Mouse (Mus musculus) embryo, embryonic 9.5 days (tissue): Measurements from ENCODE around the gene Crtc3.

Experiments used
- DNase-seq: peaks from one replicate; pipeline ENCODE4 v3.0.0-alpha.2; 2017; ENCODE audit errors: extremely low spot score

The Crtc3 gene

DNA sequence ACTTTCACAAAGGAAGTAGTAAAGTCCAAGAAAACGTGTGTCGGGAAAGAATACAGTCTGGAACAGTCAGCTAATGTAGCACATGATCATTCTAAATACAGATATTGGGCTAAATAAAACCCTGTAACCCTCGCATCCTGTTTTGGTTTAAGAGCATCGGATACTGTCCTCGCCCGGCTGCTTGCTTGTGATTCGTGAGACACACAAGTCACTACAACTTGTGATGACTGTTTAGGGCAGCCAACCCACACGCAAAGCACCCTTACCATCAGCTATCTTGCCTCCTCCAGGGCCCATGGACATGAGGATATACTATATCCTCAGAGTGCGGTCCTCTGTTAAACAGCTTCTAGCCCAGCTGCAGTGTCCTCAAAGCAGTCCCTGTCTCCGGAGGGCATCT is 50.2 kb downstream of the Crtc3 start:
- no peak for DNase-seq

DNA sequence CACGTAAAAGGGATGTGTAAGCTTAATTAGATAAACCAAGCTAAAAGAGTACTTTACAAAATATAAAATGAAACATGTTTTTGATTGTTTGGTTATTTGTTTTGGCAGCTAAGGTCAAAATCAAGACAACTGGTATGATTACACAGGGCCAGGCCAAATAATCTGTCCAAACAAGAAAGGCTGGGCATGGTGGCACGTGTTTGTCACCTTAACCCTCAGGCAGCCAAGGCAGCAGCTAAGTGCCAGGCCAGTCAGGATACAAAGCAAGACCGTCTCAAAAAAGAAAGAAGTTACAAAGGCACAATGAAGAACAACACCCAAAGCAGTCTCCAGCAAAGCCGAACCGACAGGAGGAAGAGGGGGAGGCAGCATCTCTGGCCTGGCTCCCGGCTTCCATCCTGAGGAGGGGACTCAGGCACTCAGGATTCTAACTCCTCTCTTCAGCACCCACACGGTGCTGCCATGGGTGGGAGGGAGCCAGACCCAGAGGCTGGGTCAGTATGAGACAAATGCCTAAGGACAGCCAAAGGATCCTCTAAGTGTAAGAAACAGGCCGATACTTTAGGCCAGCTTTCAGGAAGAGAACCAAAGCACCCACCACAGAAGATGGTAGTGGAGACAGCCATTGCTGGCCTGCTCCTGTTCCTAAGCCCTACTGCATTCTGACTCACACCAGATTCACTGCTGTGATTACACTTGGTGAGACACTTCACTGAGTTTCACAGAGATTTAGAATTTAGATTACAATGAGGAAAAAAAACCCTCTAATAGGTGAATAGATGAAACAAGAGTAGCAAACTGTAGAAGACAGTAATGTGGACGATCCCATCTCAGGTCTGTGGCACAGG is 51.5 kb downstream of the Crtc3 start:
- DNase-seq: no peak

DNA sequence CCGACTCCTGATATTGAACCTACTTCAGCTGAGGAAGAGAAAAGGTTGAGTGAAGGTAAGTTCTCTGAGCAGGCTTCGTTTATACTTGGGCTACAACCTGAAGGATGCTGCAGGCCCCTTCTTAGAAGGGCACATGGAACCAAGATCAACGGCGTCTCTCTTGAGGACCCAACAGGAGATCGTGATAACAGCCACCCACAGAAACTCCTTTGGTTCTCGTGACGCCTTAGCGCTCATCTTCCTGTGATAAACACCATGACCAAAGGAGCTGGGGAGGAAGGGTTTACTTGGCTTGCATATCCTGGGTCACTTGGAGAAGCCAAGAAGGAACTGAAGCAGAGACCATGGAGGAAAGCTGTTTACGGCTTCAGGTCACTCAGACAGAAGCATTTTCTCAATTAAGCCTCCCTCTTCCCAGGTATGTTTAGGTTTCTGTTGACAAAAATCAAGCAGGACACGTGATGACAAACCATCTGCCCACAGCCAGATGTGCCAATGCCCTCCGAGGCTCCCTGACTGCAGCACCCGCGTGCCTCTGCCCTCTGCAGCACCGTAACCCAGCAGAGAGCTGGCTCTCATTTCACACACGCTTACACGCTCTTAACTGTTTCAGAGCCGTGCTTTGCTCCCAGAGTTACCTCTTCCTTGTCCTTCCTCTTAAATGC is 52.3 kb downstream of the Crtc3 start:
- no peak for DNase-seq

DNA sequence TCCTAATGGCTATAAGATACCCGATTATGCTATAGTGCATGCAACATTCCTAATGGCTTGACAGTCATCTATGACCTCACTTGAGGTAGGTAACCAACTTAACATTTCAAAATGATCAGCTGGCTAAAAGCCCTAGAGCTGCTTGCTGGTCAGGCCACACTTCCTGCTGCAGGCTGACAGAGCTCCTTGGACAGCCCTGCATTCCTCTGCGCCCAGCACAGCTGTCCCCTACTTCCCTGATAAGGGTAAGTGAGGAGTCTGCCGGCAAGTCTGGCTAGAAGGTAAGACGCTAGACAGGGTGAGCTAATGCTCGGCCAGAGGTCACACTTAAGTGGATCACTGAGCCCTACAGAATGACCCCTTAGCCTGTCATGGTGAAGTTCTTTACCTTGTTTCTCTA is 52.8 kb downstream of the Crtc3 start:
- no peak for DNase-seq

DNA sequence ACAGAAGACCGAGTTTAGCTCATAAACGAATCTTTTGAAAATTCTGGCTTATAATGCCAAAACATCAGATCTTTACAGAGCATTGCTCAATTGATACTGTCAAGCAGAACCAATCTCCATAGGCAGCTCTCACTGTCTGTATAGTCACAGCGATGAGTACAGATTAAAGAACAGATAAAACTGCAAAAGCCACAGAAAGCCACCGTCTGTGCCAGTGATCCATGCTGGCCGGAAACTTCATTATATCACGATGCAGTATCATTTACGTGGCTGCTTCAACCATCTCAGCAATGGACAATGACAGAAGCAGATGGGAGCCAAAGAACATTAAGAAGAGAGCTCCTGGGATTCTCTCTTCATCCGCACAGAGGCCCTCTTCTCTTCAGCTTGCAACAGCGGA is 53.9 kb downstream of the Crtc3 start:
- DNase-seq: no peak

DNA sequence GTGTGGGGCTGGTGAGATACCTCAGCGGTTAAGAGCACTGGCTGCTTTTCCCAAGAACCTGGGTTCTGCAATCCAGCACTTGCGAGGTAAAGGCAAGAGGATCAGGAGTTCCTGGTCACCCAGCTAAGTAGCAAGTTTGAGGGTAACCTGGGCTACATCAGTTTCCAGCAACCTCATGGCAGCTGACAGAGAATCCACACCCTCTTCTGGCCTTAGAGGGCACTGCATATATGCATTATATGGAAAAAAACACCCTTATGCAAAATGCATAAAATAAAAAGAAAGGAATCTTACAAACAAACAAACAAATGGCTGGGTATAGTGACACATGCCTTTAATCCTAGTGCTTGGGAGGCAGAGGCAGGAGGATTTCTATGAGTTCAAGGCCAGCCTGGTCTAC is 55.0 kb downstream of the Crtc3 start:
- DNase-seq: no peak

DNA sequence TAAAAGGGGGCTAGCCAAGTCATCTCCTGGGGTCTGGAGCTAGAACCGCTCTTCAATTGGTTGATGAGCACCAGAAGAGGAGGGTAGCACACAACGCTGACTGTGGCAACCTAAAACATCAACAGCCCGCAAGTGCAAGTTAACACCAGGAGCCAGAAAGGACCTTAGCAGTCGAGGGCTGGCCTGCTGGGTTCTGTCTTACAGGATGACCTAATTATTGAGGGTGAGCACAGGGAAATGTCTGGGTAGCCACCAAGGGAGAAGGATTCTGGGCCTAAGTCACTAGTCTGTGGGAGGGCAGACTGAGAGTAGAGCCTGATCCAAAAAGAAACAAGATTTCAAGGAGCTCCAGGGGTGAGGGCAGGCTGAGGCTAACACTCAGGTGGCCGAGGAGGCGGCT is 56.7 kb downstream of the Crtc3 start:
- DNase-seq: no peak

DNA sequence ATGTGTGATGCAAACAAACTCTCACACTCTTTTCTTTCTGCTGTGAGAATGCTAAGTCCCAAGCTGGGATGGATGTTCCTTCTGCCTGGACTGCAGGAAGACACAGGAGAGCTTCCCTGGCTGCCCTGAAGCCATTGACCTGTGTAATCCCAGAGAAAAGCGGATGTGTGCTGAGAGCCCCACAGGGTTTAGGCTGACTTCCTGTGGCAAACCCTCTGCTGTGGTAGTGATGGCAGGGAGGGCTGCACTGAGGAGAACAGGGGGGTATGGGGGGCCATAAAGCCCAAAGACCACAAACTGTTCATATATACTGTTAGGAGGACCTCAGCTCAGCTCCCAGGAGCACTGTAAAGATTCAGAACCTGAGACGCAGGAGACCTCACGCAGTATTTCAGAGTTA is 57.3 kb downstream of the Crtc3 start:
- DNase-seq: no peak

DNA sequence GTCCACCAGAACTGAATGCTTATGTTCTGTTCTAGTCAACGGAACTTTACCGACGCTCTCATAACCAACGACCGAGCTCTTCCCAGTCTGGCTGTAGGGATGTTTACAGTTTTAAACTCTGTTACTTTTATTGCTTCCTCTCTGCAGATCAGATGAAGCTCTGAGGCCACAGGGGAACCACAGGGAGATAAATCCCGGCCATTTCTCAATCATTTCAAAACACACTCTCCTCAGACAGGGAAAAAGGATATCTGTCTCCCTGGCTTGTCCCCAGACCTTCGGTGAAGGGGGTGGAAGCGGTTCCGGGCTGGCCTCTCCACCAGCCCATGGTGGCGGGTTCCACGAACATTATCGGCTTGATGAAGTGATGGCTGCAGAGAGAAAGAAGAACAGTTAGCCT is 59.3 kb downstream of the Crtc3 start:
- DNase-seq: no peak

DNA sequence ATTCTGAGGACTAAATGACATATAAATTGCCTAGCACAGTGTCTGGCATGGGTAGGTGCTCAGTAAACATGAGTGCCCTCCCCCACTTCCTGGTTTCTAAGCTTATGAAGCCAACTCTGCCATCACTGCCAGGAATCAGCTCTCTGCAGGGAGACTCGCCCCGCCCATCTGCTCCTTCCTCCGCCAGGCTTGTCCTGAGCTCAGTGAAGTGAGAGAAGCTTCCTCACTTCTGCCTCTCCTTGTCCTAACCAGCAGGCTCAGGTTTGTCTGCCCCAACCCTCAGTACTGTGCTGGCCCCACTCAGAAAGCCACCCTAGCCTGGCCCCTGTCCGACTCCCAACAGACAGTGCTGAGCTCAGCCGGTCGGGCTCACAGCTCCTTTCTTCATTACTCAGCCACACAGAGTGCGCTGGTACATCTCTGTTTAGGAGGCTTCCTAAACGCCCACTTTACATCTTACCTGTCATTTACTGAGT is 59.9 kb downstream of the Crtc3 start:
- DNase-seq: no peak

DNA sequence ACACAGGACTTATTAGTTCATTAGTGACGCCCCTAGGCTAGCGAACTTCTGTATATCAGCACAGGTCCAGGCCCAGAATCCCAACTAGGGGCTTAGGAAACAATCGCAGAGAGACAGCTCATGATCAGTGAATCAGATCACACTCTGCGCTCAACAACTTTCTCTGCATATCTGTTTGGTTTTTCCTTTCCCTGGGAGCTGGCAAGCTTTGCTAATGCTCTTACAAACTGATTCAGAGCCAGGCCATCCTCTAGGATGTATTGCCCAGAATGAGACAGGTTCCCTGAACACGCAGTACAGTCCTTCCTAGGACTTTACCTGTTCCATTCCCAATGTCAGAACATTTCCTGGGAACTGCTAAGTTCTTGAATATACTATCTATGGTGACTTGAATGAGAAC is 61.7 kb downstream of the Crtc3 start:
- no peak for DNase-seq

DNA sequence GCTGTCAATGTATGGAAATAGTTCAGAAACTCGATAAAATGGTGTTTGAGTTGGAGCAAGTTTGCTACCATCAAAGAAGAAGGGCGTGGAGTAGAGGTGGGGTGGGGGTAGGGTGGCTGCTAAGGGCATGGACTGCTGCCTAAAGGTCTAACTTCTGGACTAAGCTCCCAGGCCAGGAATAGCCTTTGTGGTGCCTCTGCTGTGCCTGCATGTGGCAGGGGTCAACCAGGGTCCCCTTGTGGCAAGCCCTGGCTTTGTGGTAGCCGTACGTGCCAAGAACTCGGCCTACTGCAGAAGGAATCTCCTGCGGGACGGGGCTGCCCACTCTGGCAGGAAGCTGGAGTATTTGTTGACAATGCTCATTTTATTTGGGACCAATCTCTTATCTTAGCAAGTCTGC is 62.8 kb downstream of the Crtc3 start:
- no peak for DNase-seq

DNA sequence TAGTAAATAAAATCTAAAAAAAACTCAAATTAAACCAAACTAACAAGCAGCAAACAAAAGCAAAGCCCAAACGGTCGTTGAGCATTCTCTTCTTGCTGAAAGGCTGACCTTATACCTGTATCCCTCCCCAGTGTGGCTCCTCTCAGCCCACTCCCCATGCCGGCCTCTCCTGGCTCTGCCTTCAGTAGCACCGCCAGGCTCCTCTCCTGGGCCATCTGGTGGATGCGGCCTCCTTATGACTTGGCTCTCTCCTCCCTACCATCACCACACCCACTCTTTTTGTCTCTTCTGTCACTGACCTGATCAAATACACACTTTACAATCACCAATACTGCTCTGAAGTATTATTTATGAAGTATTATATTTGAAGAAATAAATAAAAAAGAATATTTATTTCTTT is 65.4 kb downstream of the Crtc3 start:
- no peak for DNase-seq

DNA sequence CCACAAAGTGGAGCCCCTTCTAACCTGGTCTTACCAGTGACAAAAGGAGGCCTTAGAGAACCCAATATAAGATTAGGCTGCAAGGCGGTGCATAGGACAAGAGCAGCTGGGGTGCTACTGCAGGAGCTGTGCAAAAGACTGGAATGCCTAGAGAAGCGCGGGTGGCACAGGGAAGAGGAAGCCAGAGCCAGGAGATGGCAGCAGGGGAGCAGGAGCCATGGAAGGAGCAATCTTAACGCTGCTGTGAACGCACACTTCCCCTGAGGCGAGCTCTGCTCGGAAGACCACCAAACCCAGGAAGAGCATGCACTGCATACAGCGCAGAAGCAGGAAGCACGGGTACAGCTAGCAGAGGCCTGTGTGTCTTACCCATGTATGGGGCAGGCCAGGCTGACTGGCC is 72.6 kb downstream of the Crtc3 start:
- DNase-seq: no peak

DNA sequence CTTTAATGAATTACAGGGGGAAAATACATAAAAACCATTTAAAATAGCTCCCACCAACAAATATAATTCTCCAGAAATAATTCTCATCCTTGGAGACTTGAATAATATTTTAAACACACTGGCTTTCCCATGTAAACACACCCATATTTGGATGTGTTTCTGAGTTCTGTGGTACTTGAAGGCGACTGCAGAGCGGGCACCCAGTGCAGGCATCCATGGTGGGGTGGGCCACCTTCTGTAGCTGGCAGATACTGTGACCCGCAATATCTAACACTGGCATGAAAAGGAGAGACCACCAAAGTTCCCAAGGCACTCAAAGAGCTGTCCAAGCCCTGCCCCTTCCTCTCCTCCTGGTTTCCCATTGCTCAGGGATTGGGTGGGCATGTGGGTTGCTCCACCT is 74.6 kb downstream of the Crtc3 start:
- DNase-seq: no peak

DNA sequence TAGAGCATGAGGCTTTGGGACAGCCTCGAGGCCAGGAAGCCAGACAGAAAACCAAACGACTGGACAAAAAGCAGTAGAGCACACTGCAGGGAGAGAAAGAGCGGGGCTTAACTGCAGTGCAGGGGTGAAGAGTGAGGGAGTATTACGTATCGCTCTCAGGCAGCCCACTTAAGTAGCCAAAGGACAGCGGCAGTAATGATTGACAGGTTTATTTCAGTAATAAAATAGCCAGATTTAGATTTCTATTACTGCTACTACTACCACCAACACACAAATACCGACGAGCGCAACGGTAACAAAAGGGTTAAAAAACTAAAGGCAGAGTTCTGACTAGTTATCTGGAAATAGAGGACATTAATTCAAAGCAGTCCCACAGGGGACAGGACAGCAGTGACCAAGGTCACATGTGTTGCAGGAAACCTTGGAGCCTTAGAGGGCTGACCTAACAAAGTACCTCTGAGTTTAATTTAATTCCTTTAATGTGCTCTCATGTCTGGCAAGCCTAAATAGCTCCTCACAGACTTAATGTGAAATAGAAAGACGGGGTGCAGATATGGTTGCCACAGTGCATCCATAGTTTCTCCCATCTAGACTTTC is 76.4 kb downstream of the Crtc3 start:
- DNase-seq: no peak

DNA sequence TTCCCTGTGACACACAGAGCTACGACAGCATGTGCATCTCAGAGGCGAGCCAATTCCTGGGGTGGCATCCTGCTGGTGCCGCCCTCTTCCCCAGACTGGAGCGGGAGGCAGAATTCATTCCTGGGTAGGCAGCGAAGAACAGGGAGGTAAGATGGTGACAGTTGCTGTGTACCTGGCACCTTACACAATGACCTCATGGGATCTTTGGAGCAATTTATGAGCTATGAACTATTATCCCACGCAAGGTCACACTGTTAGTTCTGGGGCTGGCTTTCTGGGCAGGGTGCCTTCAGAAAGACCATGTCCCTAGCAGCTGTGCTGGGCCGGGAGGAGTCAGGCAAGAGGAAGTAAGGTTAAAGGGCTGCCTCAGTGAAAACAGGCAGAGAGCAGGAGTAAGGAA is 77.0 kb downstream of the Crtc3 start:
- DNase-seq: no peak

DNA sequence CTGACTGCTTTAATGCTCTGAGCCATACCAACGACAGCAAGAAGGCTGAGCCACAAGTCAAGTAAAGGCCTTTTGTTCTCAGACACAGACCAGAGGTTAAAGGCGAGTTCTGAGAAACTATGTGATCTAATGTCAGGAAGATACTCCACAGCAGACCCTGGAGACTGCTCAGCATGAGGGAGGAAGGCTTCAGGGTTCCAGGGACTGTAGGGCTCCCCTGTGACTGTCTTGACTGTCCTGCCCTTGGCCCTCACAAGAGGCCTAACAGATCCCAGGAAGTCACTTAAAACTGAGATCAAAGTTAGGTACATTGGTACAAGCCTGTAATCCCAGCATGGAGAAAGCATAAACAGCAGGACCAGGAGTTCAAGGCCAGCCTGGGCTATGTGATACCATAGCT is 81.2 kb downstream of the Crtc3 start:
- no peak for DNase-seq

DNA sequence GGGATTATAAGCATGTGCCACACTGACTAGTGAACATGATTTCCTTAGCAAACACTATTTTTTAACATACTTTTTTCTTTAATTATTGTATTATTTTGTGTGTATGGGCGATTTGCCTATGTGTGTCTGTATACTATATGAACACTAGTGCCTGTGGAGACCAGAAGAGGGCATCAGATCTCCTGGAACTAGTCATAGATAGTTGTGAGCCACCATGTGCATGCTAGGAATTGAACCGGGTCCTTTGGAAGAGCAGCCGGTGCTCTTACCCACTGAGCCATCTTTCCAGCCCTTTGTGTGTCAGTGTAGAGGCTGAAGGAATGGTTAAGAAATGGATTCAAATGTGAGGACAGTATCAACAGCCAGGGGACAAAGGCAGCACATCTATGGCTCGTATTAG is 82.2 kb downstream of the Crtc3 start:
- no peak for DNase-seq

DNA sequence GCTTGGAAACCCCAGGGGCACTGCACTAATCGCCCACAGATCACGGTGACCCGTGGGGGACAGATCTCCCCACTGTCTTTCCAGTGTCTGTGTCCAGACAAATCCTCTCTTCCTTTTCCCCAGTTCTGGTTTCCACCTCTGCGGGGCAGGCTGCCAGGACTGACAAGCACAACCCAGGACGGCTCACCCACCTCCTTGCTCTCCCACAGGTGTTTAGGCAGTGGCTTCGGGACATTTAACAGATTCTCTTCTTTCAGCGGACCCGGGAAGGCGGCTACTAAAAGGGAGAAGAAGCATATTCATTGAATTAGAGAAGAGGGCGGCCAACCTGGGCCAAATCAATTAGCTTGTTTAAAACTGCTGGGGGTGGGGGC is 83.1 kb downstream of the Crtc3 start:
- no peak for DNase-seq

DNA sequence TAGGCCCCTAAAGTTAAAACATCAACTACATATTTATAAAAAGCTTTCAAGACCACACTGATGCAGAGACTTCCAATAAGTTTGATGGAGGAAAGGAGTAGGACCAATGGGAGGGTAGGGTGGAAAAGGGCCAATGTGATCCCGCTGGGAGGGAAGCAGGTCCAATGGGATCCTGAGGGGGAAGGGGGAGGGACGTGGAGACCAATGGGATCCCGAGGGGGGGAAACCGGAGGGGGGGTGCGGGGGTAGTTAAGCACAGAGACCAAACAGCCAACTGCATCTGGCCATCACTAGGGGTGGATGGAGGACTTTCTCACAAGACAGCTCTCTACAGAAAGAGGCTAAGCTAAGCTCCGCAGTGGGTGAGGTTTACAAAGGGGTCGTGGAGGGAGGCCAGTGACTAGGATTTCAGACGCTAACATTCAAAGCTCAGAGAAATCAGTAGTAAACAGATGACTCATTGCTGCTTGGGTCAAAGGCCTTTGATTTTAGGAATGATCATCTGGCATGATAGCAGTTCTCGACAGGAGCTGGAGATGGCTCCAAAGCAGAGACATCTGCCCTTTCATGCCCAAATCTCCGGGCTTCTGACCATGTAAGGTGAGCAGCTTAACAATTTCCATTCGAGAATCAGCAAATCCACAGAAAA is 83.6 kb downstream of the Crtc3 start:
- DNase-seq: no peak

DNA sequence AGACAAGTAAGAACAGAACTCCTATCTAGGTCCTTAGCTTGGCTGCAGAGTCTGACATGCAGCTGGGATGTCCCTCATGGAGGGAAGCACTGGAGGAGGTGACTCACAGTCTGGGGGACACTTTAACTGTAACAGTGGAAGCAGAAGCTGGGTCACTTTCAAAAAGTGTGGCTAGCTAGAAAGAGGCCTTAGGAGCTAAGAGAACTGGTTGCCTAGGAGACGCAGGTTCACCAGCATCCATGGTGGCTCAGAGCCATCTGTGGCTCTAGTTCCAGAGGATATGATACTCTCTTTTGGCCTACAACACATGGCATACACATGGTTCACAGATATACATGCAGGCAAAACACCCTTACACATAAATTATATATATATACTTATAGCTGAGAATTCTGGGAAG is 86.1 kb downstream of the Crtc3 start:
- DNase-seq: no peak
